Mouse (Mus musculus) heart, embryonic 14.5 days (tissue): ENCODE measurements around the gene Inpp4b. TPM values are rescaled to one million over a fixed set of nuclear protein-coding genes. Genes with fewer than 3 reads are reported as not detected.

ENCODE experiments used
- ATAC-seq: fragments of 200-750 bp; cut with Nextera tagmentation; 2 replicates; pipeline ENCODE4 v1.8.0; 2017; ENCODE audit warnings: low read depth, moderate TSS enrichment; ENCODE audit not compliant: insufficient number of reproducible peaks, insufficient read depth, low FRiP score
- H3K27ac ChIP-seq, 2 experiments: fragments of 200-500 bp in 1 of 2; fragments of 300-500 bp in 1 of 2; sonication (generic) in 1 of 2; replicated peaks in 1 of 2; 2 replicates each; pipeline ENCODE4 v1.5.1; 2012 to 2014; ENCODE audit warnings: low read depth in 2 of 2, low read length in 2 of 2, control low read depth in 1 of 2, mild to moderate bottlenecking in 1 of 2, mixed read lengths in 1 of 2; ENCODE audit not compliant: control insufficient read depth in 1 of 2, insufficient read depth in 1 of 2
- H3K27me3 ChIP-seq: fragments of 300-500 bp; sonication (generic); 2 replicates; pipeline ENCODE4 v1.6.1; 2014; ENCODE audit warnings: mild to moderate bottlenecking, low read length, control low read depth; ENCODE audit not compliant: control insufficient read depth, insufficient read depth
- H3K36me3 ChIP-seq: fragments of 300-500 bp; sonication (generic); 2 replicates; pipeline ENCODE4 v1.6.1; 2014; ENCODE audit warnings: mild to moderate bottlenecking, control low read depth, low read length, mixed read lengths; ENCODE audit not compliant: control insufficient read depth, insufficient read depth
- H3K4me1 ChIP-seq, 2 experiments: fragments of 200-500 bp in 1 of 2; fragments of 300-500 bp in 1 of 2; sonication (generic) in 1 of 2; 2 replicates each; pipeline ENCODE4 v1.6.1; 2012 to 2014; ENCODE audit warnings: low read length in 2 of 2, control low read depth in 1 of 2, mixed read lengths in 1 of 2; ENCODE audit not compliant: control insufficient read depth in 2 of 2, insufficient read depth in 2 of 2
- H3K4me2 ChIP-seq: fragments of 300-500 bp; sonication (generic); 2 replicates; pipeline ENCODE4 v1.6.1; 2014; ENCODE audit warnings: mild to moderate bottlenecking, low read length
- H3K4me3 ChIP-seq, 2 experiments: fragments of 200-500 bp in 1 of 2; fragments of 300-500 bp in 1 of 2; sonication (generic) in 1 of 2; 2 replicates each; pipeline ENCODE4 v1.5.1; 2012 to 2014; ENCODE audit warnings: low read length in 2 of 2, mild to moderate bottlenecking in 2 of 2, control low read depth in 1 of 2, low read depth in 1 of 2, moderate library complexity in 1 of 2; ENCODE audit not compliant: control insufficient read depth in 1 of 2, insufficient read depth in 1 of 2
- H3K9ac ChIP-seq: fragments of 300-500 bp; sonication (generic); 2 replicates; pipeline ENCODE4 v1.6.1; 2014; ENCODE audit warnings: mild to moderate bottlenecking, low read length
- H3K9me3 ChIP-seq: fragments of 300-500 bp; sonication (generic); 2 replicates; pipeline ENCODE4 v1.6.1; 2016; ENCODE audit warnings: low read length, control low read depth; ENCODE audit not compliant: control insufficient read depth
- WGBS: fragments of 180-500 bp; shearing (Covaris S2); extraction: QIAGEN DNeasy Blood & Tissue Kit; methylation state at CpG from one replicate; pipeline ENCODE4 v1.1.7; 2014; 5-methylcytosine and 5-hydroxymethylcytosine counted together
- polyA plus RNA-seq: library from polyadenylated mRNA; unstranded; fragments of >200 nt; fragmentation: Nextera tagmentation; extraction: Ambion mirVana; gene quantifications from 2 replicates; pipeline ENCODE4 v1.2.1, GENCODE M21; 2014

The Inpp4b gene
- polyA plus RNA-seq, 1 experiment from 2014 or later, result 15.7 TPM

DNA sequence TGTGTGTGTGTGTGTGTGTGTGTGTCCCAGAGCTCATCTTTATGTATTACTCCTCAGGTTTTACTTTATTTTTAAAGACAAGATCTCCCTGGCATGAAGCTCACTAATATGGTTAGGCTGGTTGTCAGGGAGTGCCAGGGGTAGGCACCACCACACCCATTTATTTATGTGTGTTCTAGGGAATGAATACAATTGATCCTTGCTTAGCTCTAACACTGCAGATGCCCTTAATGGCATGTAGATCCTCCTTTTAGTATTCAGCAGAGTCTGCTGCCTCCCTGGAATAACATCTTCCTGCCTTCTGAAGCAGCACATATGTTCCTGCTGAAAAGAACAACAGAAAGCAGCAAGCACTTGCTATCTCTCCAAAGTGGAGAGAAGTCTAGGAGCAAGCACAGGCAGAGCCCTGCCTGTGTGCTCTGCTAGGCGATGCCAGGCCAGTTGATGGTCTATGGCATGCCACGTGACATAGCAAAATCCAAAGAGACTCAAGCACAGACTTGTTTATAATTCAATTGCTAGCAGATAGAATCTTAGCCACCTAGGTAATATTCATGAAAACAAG is 415.3 kb downstream of the Inpp4b start:
- WGBS, result 79% methylated on average over 2 of the region's 2 CpGs
- no peaks in the 10 kb centered on the region for H3K4me1 ChIP-seq
- H3K27ac ChIP-seq, result no peak overlapping the region
- ATAC-seq, result no peak
- H3K36me3 ChIP-seq, result no peaks in the 10 kb centered on the region
- H3K27me3 ChIP-seq, result no peaks in the 10 kb centered on the region
- no peak overlapping the region for H3K4me2 ChIP-seq
- H3K9me3 ChIP-seq, result no peaks in the 10 kb centered on the region
- no peak overlapping the region for H3K9ac ChIP-seq
- H3K4me3 ChIP-seq, result no peak overlapping the region

DNA sequence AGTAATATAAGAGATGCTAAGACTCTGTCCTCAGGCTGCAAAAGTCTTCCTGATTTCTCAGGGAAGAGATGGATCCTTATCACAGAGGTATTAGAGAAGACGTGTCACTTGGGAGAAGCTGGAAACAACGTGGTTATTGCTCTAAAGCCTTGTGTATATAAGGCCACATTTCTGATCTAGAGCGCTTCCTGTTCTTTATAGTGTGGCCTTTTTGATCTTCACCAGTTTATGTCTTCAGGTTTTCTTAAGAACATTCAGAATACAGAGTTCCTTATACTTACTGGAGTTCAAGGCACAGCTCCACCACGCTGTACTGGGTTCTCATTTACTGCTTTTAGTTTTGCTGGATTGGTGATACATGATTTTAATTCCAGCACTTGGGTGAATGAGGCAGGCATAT is 419.1 kb downstream of the Inpp4b start:
- no peaks in the 10 kb centered on the region for H3K36me3 ChIP-seq
- no peak overlapping the region for H3K4me2 ChIP-seq
- ATAC-seq, result no peak
- H3K9ac ChIP-seq, result no peak overlapping the region
- WGBS, result 67% methylated on average over 4 of the region's 4 CpGs
- H3K4me3 ChIP-seq, result no peak overlapping the region
- no peaks in the 10 kb centered on the region for H3K9me3 ChIP-seq
- H3K27ac ChIP-seq, result no peak overlapping the region
- peaks cover 0 to 7% of the 10 kb centered on the region in 2 experiments; a peak in 2 of 4 replicates for H3K4me1 ChIP-seq
- H3K27me3 ChIP-seq, result no peaks in the 10 kb centered on the region

DNA sequence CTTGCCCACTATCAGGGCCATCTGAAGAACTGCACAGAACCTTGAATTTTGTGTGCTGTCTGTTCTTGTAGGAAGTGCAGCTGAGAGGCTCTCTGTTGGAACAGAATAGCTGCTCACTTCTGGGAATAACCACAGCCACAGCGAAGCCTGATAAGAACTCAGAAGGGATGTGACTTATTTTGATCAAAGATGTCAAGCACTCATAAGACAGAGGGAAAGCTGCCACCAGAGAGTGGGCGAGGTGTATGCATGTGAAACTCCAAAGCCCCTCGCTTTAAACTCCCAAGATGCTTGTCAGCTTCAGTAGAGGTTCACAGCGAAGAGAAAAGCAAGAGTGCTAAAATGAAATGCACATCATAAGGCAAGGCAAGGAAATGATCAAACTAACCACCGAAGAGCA is 423.7 kb downstream of the Inpp4b start:
- no peak for ATAC-seq
- WGBS, result 64% methylated on average over 5 of the region's 5 CpGs
- no peaks in the 10 kb centered on the region for H3K9me3 ChIP-seq
- no peaks in the 10 kb centered on the region for H3K36me3 ChIP-seq
- no peaks in the 10 kb centered on the region for H3K27me3 ChIP-seq
- no peak overlapping the region for H3K4me2 ChIP-seq
- H3K9ac ChIP-seq, result no peak overlapping the region
- no peak overlapping the region for H3K27ac ChIP-seq
- peaks cover 9 to 25% of the 10 kb centered on the region in 2 experiments for H3K4me1 ChIP-seq
- no peak overlapping the region for H3K4me3 ChIP-seq

DNA sequence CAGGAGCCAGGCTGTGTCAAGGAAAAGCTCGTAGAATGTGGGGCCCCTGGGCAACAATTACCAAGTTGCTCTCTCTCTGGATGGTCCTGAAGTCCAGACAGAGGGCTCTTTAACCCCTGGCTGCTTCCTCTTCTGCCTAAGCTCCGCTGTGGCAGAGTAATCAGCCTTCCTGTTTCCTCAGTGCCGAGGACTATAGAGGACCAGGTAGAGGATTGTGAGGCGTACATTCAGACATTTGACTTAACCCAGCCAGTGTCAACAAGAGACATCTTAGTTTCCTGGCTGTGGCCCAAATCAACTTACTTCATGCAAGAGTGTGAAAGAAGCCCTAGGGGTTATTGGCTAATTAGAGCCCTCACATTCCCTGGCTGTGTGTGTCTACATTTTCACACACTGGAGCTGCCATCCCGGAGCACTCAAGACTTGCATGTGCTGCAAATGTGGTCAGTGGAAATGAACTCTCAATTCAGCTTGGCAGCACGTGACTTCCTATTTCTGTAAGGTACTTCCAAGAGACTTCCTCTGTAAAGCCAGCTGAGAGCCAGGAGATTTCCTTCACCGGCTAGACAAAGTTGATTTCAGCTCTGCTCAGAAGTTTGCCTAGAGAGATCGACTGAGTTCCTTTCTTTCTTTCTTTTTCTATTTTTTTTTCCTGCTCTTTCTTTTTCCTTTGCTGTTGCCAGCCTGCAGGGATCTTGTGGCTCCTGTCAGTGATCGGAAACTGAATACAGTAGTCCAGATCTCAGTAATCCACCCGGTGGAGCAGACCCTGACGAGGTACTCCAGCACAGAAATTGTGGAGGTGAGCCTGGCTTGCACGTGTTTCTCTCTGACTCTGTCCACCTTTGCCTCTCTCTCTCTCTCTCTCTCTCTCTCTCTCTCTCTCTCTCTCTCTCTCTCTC is 425.3 kb downstream of the Inpp4b start:
- peaks cover 9 to 25% of the 10 kb centered on the region in 2 experiments for H3K4me1 ChIP-seq
- peak overlapping the region; percentile 60 for H3K4me2 ChIP-seq
- H3K36me3 ChIP-seq, result no peaks in the 10 kb centered on the region
- no peaks in the 10 kb centered on the region for H3K9me3 ChIP-seq
- peak overlapping the region; percentile 69 to 78 for H3K27ac ChIP-seq
- peak; percentile 80 for ATAC-seq
- peak overlapping the region; percentile 27 to 29 for H3K4me3 ChIP-seq
- peak overlapping the region; percentile 47; the same call in 1 of the 2 replicates for H3K9ac ChIP-seq
- H3K27me3 ChIP-seq, result no peaks in the 10 kb centered on the region
- 15% methylated on average over 12 of the region's 12 CpGs for WGBS

DNA sequence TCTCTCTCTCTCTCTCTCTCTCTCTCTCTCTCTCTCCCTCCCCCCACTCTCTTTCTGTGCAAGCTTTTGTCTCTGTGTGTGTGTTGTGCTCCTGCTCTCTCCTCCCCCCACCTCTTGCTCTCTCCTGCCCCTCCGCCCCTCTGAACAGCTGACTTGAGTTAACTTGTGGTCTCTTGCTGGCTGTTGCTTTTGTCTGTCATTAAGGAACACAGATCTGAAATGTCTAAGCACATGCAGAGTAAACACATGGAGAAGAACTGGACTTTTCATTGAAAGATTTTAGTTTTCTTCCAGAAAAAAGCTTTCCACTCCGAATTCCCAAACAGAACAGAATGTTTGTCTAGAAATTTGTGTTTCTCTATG is 425.9 kb downstream of the Inpp4b start:
- Histone ChIP-seq H3K9me3 (no peaks in the 10 kb centered on the region), H3K4me3 (peak overlapping the region; percentile 27 to 29), H3K4me1 (peaks cover 9 to 25% of the 10 kb centered on the region in 2 experiments), H3K27ac (peak overlapping the region; percentile 69 to 78), H3K27me3 (no peaks in the 10 kb centered on the region), H3K36me3 (no peaks in the 10 kb centered on the region), H3K9ac (peak overlapping the region; percentile 47; the same call in 1 of the 2 replicates), H3K4me2 (peak overlapping the region; percentile 60)
- WGBS, result 52% methylated on average over 2 of the region's 2 CpGs
- ATAC-seq, result 0 out of 2 replicates have a peak, but pooled peaks have one; percentile 22

DNA sequence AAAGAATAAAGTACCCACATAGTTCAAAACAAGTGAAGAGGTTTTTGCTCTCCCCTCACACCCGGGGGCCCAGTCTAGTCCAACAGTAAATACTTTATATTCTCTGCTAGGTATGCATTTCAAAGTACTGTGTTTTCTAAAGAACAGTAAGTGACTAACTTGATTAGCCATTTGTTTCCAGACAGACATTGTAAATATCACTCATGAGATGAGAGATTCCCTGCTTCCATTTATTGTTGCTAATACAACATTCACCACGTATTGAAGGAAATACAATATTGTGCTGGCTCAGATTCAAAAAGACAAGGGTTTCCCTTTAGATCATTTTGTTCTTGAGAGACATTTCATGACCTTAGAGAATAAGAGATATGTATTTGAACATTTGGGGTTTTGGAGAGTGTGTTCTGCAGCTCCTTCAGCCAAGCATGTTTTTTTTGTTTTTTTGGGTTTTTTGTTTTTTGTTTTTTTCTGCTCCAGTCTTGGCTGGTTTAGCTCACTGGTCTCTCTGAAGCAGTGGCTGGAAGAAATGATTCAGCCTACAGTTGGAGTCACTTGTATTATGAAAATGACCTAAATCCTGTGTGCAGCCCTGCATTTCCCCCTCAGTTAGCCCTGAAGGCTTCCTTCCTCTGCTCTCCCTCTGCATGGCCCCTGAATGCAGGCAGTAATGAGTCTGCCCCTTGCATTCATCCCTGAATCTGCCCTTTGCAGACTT is 426.5 kb downstream of the Inpp4b start:
- WGBS, result 64% methylated on average over 2 of the region's 2 CpGs
- Histone ChIP-seq H3K9me3 (no peaks in the 10 kb centered on the region), H3K27ac (0 out of 4 replicates have a peak overlapping the region, but pooled peaks of 1 of the 2 experiments have one; percentile 78), H3K27me3 (no peaks in the 10 kb centered on the region), H3K4me3 (peak overlapping the region in 1 of 2 experiments; percentile 29; a peak in 1 of 4 replicates), H3K4me2 (peak overlapping the region; percentile 60), H3K4me1 (peaks cover 9 to 25% of the 10 kb centered on the region in 2 experiments), H3K36me3 (no peaks in the 10 kb centered on the region), H3K9ac (no peak overlapping the region)
- no peak for ATAC-seq

DNA sequence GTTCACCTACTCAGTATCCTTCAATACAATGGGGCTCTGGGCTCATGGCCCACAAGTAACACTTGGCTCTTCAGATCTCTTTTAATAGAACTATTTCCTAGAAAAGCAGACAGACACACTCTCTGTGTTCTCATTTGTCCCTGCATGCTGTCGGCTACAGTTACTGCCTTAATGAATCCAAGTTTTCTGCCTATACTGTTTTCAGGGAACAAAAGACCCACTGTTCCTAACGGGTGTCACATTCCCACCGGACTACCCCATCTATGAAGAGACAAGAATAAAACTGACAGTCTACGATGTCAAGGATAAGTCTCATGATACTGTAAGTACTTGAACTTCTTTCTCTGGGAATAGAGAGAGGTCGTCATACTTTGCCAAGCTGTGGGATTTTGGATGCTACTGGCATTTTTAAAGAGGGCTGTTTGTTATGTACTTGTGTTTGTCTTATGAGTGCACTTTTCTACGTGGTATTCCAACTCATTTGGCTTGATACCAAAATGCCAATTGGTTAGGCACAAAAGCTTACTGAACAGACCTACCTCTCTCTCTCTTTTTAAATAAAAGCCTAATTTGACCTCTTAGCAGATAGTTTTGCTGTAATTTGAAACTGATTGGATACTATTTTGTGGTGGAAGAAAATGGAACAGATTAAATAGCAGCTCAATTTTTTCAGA is 428.4 kb downstream of the Inpp4b start:
- Histone ChIP-seq H3K36me3 (no peaks in the 10 kb centered on the region), H3K4me1 (peaks cover 9 to 25% of the 10 kb centered on the region in 2 experiments), H3K27me3 (no peaks in the 10 kb centered on the region), H3K27ac (no peak overlapping the region), H3K4me2 (no peak overlapping the region; the same call in 1 of the 2 replicates), H3K9ac (no peak overlapping the region), H3K9me3 (no peaks in the 10 kb centered on the region), H3K4me3 (no peak overlapping the region)
- ATAC-seq, result no peak
- 48% methylated on average over 6 of the region's 6 CpGs for WGBS
